Mouse (Mus musculus) left cerebral cortex, adult 9 months (tissue): ENCODE data around the gene Gm4353.

Source experiments
- DNase-seq, 2 experiments: peaks; one replicate each; pipeline ENCODE4 v3.0.0; 2022; ENCODE audit warnings: low spot score in 2 of 2

Gene Gm4353

GRCm38 (mm10) chr7:116040470-116041019 is 43.9 kb downstream of the Gm4353 start:
- no peak for DNase-seq

GRCm38 (mm10) chr7:116039538-116040466 is 44.6 kb downstream of the Gm4353 start:
- DNase-seq = peak in 1 of 2 experiments; percentile 91

DNA sequence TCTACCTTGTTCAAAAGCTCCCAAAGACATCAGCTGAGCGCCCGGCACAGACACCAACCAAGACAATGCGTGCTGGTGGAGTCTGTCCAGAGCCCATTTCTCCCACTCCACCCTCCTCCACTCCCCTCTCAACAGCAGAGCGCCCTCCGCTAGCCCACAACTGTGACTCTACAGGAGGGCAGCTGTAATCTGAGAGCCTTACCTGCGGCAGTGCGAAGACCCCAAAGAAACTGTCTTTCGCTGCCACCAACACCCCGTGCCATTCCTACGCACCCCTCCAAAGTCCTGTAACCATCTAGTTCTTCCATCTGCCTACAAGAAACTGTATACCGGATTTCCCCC is 45.3 kb downstream of the Gm4353 start, which contains the start of gene 1110004F10Rik:
Gene 1110004F10Rik (plus strand): TSS at position 202 of the 342 bp plus-strand sequence.
- no peak for DNase-seq

GRCm38 (mm10) chr7:116038511-116038910 is 45.9 kb downstream of the Gm4353 start, which contains the start of gene Sox6:
Gene Sox6 (minus strand): TSS chr7:116038796.
- DNase-seq = no peak

DNA sequence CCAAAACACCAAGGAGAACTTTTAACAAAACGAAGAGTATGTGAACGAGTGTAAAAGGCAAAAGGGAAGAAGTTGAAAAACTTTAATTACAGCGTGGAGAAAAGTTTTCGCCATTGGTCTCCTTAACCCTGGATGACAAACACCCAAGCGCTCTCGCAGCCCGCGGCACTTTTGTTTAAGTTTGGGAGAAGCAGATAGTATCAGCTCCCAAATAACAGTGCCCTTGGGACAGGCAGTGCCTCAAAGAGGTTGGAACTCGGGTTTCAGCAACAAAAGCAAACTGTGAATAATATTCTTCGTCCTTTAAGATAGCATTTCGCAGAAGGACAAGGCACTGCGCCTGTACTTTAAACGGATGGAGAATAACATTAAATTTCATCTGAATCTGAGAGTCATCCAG is 46.4 kb downstream of the Gm4353 start:
- DNase-seq = no peak

DNA sequence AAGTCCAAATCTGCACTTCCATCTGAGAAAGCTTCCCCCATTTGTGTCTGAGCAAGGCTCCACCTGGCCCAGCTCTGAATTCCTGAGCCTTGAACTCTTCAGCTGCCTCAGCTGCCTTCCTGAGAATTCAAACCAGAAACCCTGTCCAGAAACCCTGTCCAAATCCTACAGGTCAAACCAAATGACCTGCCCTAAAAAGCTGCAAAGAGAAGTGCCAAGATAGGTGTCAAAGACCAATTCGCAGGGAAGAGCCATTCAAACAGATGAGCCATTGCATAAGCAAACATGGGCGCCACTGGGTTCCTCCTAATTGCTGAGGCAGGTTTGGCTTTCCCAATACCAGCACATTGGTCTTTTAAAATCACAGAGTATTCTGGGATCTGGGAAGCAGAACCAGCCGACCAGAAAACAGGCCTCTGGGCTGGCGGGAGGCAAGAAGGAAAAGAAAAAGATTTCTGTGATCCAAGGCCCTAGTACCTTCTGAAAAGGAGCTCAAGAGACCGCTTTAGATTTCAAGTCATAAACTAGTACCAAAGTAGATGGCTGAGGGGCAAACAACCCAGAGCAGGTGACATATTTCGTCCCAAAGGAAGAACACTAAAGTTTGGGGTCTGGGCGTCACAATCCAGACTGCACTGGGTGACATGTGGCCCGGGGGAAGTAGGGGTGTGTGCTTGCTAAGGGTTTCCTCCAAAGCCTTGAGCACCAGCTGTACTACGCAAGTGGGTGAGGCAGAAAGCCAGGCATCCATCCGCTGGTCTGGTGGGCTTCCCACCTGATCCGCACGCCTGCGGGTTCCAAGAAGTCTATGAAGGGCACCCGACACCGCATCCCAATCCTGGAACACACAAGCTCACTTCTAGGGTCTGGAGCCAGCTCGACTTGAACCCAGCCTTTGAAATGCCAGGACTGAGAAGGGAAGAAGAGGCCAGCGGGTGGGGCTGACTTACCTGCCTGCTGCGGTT is 47.6 kb downstream of the Gm4353 start:
- DNase-seq = no peak

GRCm38 (mm10) chr7:116035504-116035903 is 48.9 kb downstream of the Gm4353 start:
- no peak for DNase-seq

DNA sequence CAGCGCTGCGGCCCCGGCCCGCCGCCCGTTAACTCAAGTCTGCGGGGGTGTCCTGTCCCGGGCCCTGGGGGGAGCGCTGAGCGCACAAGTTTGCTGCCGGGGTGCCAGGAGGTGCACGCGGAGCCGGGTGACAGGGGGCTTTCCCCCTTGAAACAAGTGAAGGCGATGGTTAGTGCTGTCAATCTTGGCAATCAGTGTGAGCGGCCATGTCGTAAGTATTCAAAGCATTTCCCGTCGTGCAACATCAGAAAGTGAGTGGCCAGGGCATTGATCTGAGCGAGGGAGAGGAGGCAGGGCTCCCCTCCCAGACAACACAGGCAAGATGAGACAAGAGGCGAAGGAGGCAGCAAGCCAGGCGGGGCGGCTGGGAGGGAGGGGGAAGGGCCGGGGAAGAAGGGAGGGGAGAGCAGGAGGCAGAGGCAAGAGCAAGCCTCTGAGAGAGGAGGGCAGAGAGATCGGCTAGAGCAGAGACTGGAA is 50.1 kb downstream of the Gm4353 start:
- DNase-seq = peak in 1 of 2 experiments; percentile 15

- DNase-seq = peak in 1 of 2 experiments; percentile 16
Measured at GRCm38 (mm10) chr7:116033371-116034241, 50.8 kb downstream of the Gm4353 start.
